Mouse (Mus musculus) thymus, postnatal 25 days (tissue): ENCODE results near the gene 9530053A07Rik.

Experiments
- DNase-seq: peaks from one replicate; pipeline ENCODE4 v3.0.0; 2022

Gene 9530053A07Rik

DNA sequence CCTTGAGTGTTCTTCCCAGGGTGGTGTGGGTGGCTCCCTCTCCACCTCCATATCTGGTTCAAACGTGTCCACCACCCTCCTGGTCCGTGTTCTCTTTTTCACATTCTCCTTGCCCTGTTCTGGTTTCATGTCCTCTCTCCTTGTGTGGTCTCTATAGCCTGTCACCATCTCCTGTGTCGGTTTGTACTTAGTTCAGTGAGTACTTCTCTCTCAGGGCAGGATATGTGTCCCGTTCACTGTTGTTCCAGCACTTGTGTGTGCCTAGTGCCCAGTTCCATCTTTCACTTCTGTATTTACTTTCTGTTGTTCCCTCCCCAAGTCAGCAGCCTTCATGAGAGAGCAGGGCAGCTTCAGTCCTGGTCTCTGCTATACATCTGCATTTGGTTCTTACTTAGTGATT, 46.1 kb downstream of the 9530053A07Rik start:
- no peak for DNase-seq

DNA sequence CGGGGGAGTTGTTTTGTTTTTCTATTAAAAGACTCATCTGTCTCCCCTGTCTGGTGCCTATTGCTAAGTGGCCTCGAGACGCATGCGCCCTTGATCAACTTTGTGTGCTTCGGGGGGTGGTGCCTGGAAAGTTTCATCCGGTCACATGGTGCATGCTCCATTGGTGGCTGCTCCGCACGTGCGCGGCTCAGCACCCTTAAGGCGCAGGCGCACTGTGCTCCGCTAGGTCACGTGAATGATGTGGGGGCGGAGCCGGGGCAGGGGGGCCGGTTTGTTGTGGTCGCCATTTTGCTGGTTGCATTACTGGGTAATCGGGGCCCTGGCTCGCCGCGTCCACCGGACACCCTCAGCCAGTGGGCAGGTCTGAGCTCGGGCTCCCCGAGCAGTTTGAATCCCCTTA, 50.0 kb downstream of the 9530053A07Rik start, which contains the start of gene Dyrk1b:
Dyrk1b (plus strand) TSS at position 242 of the 400 bp plus-strand sequence.
- peak; percentile 99 for DNase-seq

DNA sequence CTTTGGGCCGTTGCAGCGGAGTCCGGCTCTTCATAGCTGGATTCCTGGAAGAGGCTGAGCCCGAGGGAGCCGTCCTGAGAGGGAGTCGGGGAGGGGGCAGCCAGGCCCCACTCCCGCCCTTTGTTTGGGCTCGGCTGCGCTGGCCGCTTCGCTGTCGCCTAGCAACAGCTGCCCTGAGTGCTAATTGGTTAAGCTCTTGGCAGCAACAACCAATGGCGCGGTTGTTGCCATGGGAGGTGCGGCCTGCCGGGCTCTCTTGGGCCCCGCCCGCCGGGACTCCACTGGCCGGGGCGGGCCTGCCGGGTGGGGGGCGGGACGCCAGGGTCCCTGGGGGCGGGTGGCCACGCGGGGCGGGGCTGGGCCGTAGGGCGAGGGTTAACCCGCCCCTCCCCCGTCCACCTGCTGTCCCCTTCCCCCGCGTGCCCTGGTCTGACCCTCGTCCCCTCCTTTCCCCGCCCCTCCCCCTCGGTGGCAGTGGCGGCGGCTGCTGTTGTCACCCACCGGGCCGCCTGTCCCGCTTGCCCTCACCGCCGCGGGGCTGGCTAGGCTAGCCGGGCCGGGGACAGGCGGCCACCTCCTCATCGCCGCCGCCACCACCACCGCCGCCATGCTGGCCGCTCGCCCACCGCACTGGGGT, 50.6 kb downstream of the 9530053A07Rik start:
- peak; percentile 92 for DNase-seq

DNA sequence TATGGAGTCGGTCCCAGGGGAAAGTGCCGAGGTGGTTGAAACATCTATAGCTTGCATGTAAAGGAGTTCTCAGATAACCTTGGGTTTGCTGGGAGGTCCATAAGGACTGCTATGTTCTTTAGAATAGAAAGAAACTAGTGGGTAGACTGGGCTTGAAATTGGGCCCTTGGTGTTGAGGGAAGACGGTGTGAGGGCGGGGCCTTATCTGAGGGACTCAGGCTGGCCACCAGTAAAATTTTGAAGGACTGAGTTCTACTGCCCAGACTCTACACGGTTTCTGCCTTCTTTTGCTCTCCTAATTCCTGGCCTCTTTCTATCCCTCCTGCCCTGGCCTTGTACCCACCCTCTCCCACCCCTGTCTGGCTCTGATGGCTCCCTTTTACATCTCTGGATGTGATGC, 51.6 kb downstream of the 9530053A07Rik start:
- no peak for DNase-seq

DNA sequence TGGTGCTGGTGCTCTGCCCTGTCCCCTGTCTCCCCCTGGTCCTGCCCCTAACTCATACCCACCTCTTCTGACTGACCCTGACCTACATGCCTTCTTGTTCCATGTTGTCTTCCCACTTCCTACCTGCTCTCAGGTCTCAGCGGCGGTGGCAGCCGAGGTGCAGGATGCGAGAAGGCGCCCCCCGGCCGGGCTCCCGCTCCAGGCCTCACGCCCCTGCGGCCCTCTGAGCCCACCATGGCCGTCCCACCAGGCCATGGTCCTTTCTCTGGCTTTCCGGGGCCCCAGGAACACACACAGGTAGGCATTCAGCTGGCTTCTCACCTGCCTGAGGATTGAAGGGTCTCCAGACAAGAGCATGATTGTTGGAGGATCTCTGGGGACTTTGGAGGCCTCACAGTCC, 52.1 kb downstream of the 9530053A07Rik start:
- no peak for DNase-seq

DNA sequence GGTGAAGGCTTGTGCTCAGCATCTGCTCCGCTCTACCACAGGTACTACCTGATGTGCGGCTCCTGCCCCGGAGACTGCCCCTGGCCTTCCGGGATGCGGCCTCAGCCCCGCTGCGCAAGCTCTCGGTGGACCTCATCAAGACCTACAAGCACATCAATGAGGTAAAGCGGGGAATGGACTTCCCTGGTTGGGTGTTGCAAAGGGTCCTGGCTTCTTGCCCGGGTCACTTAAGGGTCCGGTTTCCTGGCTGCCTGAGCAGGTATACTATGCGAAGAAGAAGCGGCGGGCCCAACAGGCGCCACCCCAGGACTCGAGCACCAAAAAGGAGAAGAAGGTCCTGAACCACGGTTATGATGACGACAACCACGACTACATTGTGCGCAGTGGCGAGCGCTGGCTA, 53.1 kb downstream of the 9530053A07Rik start:
- DNase-seq, result no peak

DNA sequence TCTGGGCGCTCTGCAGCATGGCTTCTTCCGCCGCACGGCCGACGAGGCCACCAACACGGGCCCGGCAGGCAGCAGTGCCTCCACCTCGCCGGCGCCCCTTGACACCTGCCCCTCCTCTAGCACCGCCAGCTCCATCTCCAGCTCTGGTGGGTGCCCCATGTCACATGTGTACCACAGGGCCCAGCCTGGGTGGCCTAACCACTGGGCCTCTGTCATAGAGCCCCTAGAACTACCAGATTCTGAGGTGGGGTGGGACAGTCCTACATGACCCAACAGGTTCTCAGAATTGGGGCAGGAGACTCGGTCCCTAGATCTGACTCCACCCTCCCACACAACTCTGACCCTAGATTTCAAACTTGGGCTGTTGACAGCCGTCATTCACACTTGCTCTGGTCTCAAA, 56.6 kb downstream of the 9530053A07Rik start:
- DNase-seq, result no peak

DNA sequence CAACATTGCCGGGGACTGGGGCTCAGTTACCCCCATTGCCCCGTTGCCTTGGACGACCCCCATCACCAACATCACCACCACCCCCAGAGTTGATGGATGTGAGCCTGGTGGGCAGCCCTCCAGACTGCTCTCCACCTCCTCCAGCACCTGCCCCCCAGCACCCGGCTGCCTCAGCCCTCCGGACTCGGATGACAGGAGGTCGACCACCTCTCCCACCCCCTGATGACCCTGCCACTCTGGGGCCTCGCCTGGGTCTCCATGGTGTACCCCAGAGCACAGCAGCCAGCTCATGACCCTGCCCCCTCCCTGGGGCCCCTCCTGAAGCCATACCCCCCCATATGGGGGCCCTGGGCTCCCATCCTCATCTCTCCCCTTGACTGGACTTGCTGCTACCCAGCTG, 57.4 kb downstream of the 9530053A07Rik start:
- DNase-seq, result no peak

DNA sequence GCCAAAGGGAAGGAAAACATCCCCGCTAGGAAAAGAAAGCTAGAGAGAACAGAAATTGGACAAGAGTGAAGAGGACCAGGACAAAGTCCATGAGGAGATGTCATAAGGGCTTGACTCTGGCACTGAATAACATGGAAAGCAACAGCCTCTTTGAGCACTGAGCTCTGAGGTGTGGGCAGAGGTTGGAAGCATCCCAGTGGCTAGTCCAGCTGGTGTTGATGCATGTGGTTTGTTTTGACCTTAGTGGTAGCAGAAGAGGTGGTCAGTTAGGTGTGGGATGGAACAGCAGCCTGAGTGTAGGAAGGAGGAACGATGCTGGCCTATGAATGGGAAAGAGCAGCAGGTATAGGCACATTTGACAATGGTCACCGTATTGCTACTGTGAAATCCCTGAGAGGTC, 62.2 kb downstream of the 9530053A07Rik start:
- DNase-seq, result no peak

DNA sequence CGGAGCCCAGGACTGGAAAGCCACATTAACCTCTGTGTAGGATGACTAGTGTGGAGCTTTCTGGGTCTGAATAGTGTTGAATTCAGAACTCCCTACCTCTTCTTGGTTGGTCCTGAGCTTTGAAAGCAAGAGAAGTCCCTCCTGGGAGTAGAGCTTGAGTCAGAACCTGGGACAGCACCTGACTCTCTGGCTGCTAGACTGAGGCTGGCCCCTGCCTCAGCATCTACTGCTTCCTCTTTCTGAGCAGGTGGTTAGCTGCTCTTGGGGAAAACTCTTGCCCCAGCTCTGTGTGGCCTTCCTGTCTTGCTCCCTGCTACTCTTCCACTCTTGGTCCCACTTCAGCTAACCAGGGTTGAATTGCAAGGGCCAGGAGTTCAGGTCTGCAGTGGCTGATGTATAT, 62.6 kb downstream of the 9530053A07Rik start:
- DNase-seq, result no peak

DNA sequence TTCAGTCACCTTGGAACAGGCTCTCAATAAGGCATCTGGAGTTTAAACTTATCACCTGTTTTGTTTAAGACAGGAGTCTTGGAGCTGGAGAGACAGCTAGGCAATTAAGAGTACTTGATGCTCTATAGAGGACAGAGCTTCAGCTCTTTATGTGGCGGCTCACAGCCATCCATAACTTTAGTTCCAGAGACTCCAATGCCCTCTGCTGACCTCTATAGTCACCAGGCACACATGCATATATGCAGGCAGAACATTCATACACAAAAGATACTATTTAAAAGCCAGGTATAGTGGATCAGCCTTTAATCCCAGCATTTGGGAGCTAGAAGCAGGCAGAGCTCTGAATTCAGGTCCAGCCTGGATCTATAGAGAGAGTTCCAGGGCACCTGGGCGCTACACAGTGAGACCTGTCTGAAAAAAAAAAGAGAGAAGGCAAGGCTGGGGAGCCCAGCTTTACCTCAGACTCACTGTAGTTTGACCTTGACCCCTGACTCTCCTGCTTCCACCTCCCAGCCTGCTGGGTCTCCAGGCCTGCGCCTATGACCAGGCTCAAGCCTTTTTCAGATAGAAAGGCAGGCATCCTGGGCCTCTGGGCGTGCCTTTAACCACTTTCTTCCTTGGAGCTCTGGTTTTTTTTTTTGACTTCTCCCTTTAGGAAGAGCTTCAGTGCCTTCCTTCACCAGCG, 66.3 kb downstream of the 9530053A07Rik start:
- DNase-seq, result no peak

DNA sequence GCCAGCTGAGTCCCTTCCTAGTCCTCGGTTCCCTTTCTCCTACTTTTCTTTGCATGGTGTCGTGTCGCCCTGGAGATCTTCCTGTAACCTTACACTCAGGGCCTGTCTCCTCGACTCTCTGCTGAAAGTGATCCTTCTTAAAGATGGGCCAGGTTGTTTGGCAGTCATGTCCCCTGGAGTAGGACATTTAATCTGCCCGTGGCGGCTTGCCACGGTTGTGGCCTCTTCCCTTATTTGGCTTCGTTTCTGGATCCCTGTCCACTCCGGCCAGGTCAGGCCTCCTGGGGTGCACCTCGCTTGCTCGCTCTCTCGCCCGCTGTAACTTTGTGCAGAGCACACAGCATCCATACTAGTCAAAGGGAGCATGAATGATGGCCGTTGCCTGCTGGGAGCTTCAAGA, 67.3 kb downstream of the 9530053A07Rik start:
- no peak for DNase-seq

DNA sequence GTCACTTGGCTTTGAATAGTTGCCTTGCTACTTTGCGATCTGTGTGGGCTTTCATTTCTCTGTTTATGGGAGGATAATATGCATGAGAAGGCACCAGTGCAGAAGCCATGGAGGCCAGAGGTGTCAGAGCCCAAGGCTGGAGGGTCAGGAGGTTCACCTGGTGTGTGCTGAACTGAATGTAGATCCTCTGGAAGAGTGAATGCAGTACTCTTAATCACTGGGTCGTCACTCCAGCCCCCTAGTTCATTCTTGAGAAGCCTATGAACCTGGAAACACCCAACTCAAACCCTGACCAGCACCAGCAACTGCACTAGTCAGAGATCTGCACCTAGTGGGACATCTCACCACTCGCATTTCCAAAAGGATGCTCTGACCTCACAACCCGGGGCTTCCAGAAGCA, 69.8 kb downstream of the 9530053A07Rik start:
- no peak for DNase-seq

DNA sequence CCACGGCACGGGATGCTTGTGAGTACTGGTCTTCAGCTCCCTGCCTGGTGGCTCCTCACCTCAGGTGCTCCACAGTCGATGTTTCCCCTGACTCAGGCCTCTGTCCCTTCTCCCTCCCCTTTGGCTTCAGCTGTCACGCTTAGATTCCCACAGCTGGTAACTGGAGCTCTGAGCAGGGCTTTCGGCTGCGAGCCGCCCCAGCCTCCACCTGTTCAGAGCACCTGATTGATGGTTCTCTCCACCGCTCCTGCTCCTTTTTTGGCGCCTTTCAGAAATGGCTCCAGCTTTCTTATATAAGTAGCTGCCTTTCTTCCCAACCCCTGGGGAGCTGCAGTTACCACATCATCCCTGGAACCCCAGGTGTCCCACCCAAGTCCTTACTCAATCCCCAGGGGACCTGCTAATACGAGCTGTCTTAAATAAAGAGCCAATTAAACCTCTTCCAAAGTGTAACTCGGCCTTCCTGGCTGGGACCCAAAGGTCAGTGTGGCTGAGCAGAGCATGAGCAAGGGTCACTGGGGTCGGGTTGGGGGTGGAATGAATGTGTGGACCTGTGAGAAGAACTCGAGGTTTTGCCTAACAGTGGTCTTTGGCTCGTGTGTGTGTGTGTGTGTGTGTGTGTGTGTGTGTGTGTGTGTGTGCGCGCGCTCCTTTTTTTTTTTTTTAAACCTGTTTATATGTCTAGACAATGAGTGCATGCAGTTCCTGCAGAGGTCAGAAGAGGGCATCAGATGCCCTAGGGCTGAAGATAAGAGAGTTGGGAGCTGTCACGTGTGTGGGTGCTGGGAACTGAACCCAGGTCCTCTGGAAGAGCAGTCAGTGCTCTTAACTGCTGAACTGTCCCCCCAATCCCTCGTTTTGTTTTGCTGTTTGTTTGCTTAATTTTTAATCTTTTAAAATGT, 74.2 kb downstream of the 9530053A07Rik start:
- no peak for DNase-seq

DNA sequence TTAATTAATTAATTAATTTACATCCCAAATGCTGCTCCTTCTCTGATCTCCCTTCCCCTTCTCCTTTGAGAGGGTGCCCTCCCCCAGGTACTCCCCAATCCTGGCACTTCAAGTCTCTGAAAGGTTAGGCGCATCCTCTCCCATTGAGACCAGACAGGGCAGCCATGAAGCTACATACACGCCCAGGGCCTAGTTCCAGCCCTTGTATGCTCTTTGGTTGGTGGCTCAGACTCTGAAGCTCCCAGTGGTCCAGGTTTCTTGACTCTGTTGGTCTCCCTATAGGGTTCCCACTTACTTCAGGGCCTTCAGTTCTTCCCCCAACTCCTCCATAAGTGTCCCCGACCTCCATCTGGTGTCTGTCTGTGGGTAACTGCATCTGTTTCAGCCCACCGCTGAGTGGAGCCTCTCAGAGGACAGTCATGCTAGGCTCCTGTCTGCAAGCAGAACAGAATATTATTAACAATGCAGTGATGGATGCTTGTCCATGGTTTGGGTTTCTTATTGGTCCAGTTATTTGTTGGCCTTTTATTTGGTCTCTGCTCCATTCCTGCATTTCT, 76.9 kb downstream of the 9530053A07Rik start:
- peak; percentile 50 for DNase-seq

DNA sequence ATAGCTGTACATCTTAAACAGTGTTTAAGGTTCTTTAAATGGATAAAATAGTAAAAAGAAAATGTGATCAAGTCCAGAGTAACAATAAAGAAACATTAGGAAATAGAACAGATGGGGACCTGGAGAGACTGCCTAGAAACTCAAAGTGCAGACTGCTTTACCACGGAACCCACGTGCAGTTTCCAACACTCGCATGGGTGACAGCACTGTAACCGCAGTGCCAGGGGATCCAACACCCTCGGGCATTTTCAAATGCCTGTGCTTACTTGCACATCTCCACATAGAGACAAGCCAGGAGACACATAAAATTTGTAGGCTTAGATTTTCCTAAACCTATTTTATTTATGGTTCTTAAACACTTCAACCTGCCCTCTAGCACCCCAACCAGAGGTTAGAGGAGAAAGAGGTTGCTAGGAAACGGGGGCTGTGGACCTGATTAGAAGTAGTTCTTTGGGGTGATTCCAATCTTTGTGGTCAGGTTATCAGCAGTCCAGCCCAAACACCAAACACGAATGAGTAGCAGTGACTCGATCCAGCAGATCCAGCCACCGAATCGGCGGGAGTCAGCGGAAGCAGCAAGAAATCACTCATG, 79.2 kb downstream of the 9530053A07Rik start:
- DNase-seq, result no peak

DNA sequence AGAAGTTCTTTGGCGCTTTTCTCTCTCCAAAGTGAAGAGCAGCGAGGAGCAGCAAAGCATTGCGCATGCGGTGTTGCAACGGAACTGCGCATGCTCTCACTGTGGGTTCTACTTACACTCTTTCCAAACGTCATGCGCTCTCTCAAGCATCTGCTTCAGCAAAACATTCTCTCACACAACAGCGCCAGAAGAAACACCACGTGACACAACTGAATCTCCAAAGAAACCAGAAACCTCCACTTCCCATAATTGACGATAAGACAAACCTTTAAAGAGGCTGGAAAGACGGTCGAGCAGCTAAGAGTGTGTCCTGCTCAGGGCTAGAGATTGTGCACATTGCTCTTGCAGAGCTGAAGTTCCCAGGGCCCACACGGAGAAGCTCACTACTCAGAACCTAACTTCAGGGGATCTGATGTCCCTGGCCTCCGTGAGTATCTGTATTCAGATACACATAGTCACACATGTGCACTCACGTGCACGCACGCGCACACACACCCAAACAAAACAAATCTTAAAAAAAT, 79.8 kb downstream of the 9530053A07Rik start:
- DNase-seq, result peak; percentile 69

DNA sequence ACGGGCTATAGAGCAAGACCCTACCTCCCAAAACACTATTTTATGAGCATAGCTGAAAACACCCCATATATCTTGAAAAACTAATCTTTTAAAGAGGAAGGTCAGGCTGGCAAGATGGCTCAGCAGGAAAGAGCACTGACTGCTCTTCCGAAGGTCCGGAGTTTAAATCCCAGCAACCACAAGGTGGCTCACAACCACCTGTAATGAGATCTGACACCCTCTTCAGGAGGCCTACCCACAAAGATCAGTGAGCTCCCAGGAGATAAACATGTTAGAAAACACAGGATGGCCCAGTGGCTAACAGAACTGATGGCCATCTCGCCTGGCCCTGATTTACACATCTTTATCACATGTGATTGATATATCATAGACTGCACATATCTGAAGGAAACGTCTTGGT, 81.5 kb downstream of the 9530053A07Rik start:
- no peak for DNase-seq

DNA sequence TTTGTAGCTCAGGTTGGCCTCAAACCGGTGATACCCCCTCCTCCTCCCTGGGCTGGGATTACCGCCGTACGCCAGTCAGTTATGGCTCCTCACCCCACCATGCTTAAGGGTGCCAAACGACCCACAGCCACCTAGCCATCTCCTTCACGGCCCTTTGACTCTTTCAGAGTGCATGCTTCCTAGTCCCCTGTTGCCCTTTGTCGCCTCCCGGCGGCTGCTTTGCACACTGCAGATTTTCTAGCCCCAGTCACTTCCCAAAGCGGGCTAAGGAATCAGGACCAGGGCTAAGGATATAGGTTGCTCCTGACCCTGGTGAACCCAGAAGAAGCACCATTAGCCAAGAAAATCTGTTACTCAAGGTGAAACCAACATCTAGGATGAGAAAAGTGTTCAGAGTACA, 84.9 kb downstream of the 9530053A07Rik start:
- DNase-seq, result peak; percentile 72
